Mouse (Mus musculus): Measurements from ENCODE around the gene Sorcs3. TPM values are rescaled to one million over a fixed set of nuclear protein-coding genes. Genes with fewer than 3 reads are reported as not detected.

Sorcs3 gene
- total RNA-seq, 2 experiments from 2014 or later = not detected

GRCm38 (mm10) chr19:48780813-48781212 lies 575.0 kb downstream of the Sorcs3 start:
- no peak for ATAC-seq (replicated peaks; ENCODE audit: low FRiP score, low TSS enrichment, poor library complexity, severe bottlenecking)

- ATAC-seq (replicated peaks; ENCODE audit: low FRiP score, low TSS enrichment, poor library complexity, severe bottlenecking) = no peak
Measured at GRCm38 (mm10) chr19:48782024-48782721, 576.3 kb downstream of the Sorcs3 start.

DNA sequence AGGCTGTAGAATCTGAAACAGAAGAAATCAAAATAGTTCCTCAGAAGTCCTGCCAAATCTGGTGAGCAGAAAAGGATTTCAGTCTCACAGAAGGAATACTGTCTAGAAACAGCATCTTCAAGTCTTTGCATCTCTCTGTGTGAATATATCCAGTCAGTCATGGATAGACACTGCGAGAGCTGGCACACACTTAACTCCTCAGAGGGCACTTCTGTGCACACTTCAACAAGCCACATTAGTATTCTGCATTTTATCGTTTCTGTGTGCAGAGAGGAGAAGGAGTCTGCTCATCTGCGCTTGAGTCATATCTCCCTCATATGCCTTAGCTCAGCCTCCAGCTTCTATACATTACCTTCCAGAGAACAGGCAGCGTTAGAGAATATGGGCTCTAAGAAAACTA lies 581.4 kb downstream of the Sorcs3 start:
- ATAC-seq (replicated peaks; ENCODE audit: low FRiP score, low TSS enrichment, poor library complexity, severe bottlenecking) = no peak

GRCm38 (mm10) chr19:48804546-48804945 lies 598.7 kb downstream of the Sorcs3 start:
- ATAC-seq (replicated peaks; ENCODE audit: low FRiP score, low TSS enrichment, poor library complexity, severe bottlenecking) = no peak

GRCm38 (mm10) chr19:48811541-48811940 lies 605.7 kb downstream of the Sorcs3 start:
- no peak for ATAC-seq (replicated peaks; ENCODE audit: low FRiP score, low TSS enrichment, poor library complexity, severe bottlenecking)

GRCm38 (mm10) chr19:48813823-48814222 lies 608.0 kb downstream of the Sorcs3 start:
- ATAC-seq (replicated peaks; ENCODE audit: low FRiP score, low TSS enrichment, poor library complexity, severe bottlenecking) = no peak

GRCm38 (mm10) chr19:48815064-48815463 lies 609.2 kb downstream of the Sorcs3 start:
- ATAC-seq (replicated peaks; ENCODE audit: low FRiP score, low TSS enrichment, poor library complexity, severe bottlenecking) = no peak

- no peak for ATAC-seq (replicated peaks; ENCODE audit: low FRiP score, low TSS enrichment, poor library complexity, severe bottlenecking)
Measured at GRCm38 (mm10) chr19:48820493-48821282, 614.9 kb downstream of the Sorcs3 start.

- no peak for ATAC-seq (replicated peaks; ENCODE audit: low FRiP score, low TSS enrichment, poor library complexity, severe bottlenecking)
Measured at GRCm38 (mm10) chr19:48821283-48821715, 615.5 kb downstream of the Sorcs3 start.

DNA sequence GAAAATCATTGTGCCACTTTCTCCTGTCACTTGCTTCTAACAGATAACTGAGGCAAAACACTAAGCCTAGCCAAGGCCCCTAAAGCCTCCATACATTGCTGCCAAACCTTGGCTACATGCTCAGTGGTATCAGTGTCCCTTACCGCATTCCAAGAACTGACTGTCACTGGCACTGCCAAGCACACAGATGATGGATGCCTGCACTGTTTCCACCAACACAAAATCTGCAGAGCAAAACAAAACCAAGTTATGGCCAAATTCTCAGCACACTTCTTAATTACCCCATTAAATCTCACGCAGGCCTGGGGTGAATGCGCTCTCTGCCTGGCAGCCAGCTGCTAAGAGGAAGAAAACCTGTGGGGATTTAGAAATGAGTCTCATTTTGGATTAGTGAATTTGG lies 628.5 kb downstream of the Sorcs3 start:
- no peak for ATAC-seq (replicated peaks; ENCODE audit: low FRiP score, low TSS enrichment, poor library complexity, severe bottlenecking)

GRCm38 (mm10) chr19:48839418-48839817 lies 633.6 kb downstream of the Sorcs3 start:
- no peak for ATAC-seq (replicated peaks; ENCODE audit: low FRiP score, low TSS enrichment, poor library complexity, severe bottlenecking)

DNA sequence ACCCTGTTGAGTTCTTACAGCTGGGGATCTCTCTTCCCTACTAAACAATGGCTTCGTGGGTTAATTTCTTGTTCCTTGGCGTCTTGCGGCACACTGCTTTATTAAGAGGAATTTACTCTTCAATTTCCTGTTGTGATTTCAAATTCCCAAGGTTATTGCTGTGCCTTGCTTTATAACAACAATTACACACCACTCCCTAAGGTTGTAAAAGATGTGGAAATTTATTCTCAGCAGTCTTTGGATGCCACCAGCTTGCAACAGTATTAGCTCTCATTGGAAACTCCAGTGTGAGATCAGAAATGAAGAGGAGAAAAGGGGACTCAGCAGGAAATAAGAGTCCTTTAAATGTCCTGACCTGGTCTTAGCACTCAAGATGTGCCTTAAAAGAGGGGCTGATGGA lies 641.9 kb downstream of the Sorcs3 start:
- no peak for ATAC-seq (replicated peaks; ENCODE audit: low FRiP score, low TSS enrichment, poor library complexity, severe bottlenecking)

- no peak for ATAC-seq (replicated peaks; ENCODE audit: low FRiP score, low TSS enrichment, poor library complexity, severe bottlenecking)
Measured at GRCm38 (mm10) chr19:48850466-48850865, 644.6 kb downstream of the Sorcs3 start.

Measured in megakaryocyte-erythroid progenitor cell, adult 5-6 weeks (primary cell).